Mouse (Mus musculus) left cerebral cortex, postnatal 10 days (tissue): ENCODE results near the gene Pnldc1. TPM values are rescaled to one million over a fixed set of nuclear protein-coding genes. Genes with fewer than 3 reads are reported as not detected.
"Not testable (repeated sequence)": the region's sequence is repeated elsewhere in the genome, so short reads cannot be mapped to it uniquely, and the experiment has no call there.

Source experiments
- DNase-seq, 2 experiments: peaks; one replicate each; pipeline ENCODE4 v3.0.0; 2021 to 2022; ENCODE audit warnings: low spot score in 2 of 2, mixed read lengths in 1 of 2; ENCODE audit errors: extremely low spot score in 1 of 2
- intact Hi-C: fragments of 180-260 bp; cut with DNase I; formaldehyde crosslinking; loops from one replicate; pipeline ENCODE4 v1.15.1; 2025
- total RNA-seq, 2 experiments: library from RNA; stranded (reverse); gene quantifications; 2 replicates each; pipeline ENCODE4 v1.2.3; 2021

Gene Pnldc1
- total RNA-seq: 1 to 10 TPM; 2.0 to 2.3 TPM

DNA sequence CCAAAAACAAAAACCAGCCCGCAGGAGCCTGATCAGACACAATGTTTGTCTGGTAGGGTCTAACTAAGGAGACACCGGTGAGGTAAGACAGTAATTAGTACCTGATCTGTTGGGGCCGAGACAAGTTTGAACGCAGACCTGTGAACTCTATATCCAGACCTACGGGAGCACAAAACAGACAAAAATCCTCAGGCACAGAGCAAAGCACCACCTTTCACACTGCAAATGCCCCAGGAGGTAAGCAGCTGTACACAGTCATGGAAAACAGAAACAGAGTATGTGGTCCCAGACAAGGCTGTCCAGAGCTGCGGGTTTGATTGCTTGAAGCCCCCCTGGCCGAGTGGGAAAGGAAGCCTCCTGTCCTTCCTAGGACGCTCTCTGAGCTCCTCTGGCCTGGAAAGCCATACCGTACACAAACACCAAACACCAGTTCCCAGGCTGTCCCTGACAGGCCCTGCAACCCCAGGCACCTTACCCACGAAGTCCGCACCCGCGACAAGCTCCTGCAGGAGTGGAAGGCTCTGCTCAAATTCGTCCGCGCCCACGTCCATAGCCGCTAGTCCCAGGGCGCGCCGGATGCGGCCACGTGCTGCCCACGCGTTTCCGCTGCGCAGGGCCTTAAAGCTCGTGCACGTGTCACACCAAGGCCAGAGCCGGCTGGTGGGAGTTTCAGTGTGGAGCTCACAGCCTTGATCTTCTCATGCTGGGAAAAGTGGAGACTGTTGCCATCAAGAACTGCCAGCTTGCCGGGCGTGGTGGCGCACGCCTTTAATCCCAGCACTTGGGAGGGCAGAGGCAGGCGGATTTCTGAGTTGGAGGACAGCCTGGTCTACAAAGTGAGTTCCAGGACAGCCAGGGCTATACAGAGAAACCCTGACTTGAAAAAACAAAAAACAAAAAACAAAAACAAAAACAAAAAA, at the start of gene Pnldc1:
TSS of gene Pnldc1 (minus strand) at position 870 of the 920 bp plus-strand sequence.
- no peak for DNase-seq
- intact Hi-C loops: no loop called here

DNA sequence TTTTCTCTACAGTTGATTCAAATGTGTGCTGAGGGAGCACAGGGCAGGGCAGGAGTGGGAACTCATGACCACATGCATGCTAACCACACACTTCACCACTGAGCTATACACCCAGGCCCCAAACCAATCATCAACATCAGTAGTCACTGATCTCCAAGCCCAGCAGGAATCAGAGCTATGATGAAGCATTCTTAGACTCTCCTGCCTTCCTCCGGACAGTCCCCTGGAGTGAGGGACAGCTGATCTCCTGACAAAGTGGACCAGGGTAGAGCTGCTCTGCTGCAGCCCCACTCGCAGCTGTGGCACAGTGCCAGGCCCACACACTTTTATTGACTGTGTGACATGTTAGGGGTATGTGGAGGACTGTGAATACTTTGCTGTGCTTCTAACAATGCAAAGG, 49.3 kb upstream of the Pnldc1 start:
- intact Hi-C loops, DNase-seq: not testable (repeated sequence)

- DNase-seq: peak in 1 of 2 experiments; percentile 41
- intact Hi-C loops: no loop called here
Observed at GRCm38 (mm10) chr17:12956664-12957063, 46.6 kb upstream of the Pnldc1 start.

DNA sequence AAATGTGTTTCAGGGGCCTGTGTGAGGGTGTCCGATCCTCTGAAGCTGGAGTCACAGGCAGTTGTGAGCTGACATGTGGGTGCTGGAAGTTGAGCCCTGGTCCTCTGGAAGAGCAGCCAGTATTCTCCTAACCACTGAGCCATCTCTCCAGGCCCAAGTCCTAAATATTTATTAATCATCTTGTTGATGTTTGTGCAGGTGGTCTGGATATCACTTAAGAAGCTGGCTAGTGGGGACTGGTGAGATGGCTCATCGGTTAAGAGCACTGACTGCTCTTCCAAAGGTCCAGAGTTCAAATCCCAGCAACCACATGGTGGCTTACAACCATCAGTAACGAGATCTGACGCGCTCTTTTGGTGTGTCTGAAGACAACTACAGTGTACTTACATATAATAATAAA, 39.6 kb upstream of the Pnldc1 start:
- DNase-seq: no peak
- intact Hi-C loops: no loop called here

DNA sequence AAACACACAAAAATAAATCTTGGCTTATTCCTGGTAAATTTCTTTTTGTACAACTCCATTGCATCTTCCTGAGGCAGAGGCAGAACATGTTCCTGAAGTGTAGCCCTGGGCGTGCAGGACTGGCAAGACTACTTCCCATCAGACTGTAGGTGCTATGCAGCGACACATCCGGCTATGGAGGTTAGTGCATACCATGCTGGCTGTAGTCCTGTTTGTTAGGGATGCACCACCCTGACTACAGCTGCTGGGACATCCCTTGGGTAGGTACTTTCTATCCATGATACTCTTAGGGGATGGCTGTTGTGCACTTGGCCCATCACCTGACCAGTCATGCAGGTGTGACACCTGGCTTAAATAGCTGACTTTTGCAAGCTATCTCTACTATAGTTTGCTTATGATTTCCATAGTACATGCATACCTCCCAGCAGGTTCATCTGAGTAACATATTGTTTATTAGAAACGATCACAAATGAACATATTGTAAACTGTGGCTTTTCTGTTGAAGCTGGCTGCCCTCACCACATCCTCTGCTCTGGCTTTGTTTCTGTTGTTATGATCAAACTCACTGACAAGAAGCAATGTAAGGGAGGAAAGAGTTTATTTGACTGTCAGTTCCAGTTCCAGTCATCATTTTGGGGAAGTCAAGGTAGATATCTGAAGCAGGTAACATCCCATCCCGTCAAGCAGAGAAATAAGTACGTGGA, 32.6 kb upstream of the Pnldc1 start:
- intact Hi-C loops: no loop called here
- DNase-seq: no peak

GRCm38 (mm10) chr17:12941543-12942260, 31.7 kb upstream of the Pnldc1 start:
- no peak for DNase-seq
- intact Hi-C loops: no loop called here

GRCm38 (mm10) chr17:12940151-12940805, 30.2 kb upstream of the Pnldc1 start, which contains the start of gene Acat3:
Acat3 (minus strand) TSS chr17:12940600.
- intact Hi-C loops: no loop called here
- DNase-seq: no peak

DNA sequence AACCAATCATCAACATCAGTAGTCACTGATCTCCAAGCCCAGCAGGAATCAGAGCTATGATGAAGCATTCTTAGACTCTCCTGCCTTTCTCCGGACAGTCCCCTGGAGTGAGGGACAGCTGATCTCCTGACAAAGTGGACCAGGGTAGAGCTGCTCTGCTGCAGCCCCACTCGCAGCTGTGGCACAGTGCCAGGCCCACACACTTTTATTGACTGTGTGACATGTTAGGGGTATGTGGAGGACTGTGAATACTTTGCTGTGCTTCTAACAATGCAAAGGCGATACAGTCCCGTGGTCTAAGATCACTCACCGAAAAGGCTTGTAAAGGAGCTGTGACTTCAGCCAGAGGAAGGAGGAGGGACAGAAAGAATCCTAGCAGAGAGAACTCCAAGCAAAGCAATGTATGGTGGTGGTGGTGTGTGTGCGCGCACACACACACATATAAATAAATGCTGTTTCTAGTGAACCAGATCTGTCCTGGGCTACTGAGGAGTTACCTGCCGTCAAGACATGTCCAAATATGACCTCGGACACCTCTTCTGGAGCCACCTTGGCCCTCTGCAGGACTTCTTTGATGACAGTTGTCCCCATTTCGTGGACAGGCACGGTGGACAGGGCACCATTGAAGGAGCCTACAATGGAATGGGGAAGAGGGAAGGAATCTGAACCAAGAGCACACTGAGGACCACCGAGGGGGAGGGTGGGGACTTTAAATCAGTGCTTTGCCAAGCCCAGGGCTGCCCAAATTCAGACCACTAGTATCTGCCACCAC, 29.5 kb upstream of the Pnldc1 start:
- DNase-seq, intact Hi-C loops: not testable (repeated sequence)

- intact Hi-C loops: no loop called here
- no peak for DNase-seq
Observed at GRCm38 (mm10) chr17:12938077-12938476, 28.0 kb upstream of the Pnldc1 start.

DNA sequence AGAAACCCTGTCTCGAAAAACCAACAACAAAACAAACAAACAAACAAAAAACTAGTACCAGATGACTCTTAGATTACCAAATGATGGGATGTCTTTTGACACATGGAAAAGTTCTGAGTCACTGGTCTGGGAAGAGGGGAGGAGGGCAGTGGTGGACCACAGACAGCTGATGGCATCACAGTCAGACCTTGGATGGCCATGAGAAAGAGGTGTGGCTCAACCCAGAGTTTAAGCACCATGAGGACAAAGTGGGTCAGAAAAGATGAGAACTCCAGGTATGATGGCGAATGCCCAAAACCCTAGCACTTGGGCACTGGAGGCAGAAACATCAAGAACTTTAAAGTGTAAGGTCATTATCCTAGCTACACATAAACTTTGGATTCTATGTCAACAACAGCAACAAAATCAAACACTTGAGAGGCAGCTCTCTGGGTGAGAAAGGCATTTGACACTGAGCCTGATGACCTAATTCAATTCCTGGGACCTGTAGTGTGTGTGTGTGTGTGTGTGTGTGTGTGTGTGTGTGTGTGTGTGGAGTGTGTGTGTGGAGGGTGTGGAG, 27.5 kb upstream of the Pnldc1 start:
- intact Hi-C loops: no loop called here
- no peak for DNase-seq

GRCm38 (mm10) chr17:12935719-12936118, 25.7 kb upstream of the Pnldc1 start:
- no peak for DNase-seq
- intact Hi-C loops: no loop called here

- intact Hi-C loops, DNase-seq: not testable (repeated sequence)
Observed at GRCm38 (mm10) chr17:12931576-12931975, 21.5 kb upstream of the Pnldc1 start.

DNA sequence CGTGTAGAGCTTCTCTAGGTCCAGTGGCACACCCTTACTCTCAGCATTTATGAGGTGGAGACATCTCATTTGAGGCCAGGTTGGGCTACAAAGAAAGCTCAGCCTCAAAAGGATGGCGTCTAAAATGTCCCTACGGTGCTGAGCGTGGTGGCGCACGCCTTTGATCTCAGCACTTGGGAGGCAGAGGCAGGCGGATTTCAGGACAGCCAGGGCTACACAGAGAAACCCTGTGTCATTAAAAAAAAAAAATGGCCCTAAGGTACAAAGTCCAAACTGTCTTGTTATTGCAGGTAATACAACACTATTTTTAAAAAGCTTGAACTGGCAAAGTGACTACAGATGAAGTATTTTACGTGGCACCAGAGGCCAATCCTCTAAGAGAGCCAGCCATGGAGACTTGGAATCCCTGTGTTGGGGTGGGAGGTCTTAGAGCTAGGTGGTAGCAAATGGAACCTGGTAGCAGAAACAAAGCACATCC, 15.7 kb upstream of the Pnldc1 start:
- no peak for DNase-seq
- intact Hi-C loops: no loop called here

DNA sequence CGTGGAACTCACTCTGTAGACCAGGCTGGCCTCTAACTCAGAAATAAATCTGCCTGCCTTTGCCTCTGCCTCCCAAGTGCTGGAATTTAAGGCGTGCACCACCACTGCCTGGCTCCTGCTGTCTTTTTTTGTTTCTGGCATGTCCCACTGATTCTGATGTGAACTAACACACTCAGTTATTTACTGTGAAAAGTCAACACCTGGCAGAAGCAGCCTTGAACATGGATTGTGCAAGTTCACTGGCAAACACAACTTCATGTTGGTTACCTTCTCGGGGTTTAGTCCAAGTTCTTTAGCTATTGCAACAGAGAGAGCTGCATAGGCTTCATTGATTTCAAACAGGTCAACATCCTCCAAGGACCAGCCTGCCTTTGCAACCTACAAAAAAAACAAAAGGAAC, 15.0 kb upstream of the Pnldc1 start:
- no peak for DNase-seq
- intact Hi-C loops: no loop called here

DNA sequence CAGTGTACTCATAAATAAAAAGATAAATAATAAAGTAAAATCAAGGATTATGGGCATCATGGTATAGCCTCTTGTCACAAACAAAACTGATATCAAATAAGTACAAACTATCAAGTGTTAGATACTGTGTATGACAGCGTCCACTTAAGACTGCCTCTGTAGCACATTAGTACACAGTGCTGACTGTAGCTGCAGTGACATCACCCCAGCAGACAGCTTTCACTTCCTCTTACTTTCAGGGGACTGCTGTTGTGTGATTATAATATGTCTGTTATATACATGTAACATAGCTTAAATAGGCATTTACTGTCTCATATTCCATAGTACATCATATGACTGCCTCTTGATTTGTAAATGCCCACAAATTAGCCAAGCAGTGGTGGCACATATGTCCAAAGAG, 11.0 kb upstream of the Pnldc1 start:
- intact Hi-C loops: no loop called here
- no peak for DNase-seq

GRCm38 (mm10) chr17:12916588-12917380, 6.8 kb upstream of the Pnldc1 start:
- intact Hi-C loops: loop anchor here (5.0 kb wide), 1 partner anchor 46 kb away; the partner anchor contains the start of gene Acat2
- peak; percentile 27 to 69 for DNase-seq
